Mouse (Mus musculus) NIH3T3 (cell line): ENCODE data around the gene Fbll1.
"Not testable (repeated sequence)": the region's sequence is repeated elsewhere in the genome, so short reads cannot be mapped to it uniquely, and the experiment has no call there.

ENCODE experiments used
- DNase-seq: peaks from one replicate; pipeline ENCODE4 v3.0.0-alpha.2; 2012; ENCODE audit warnings: low read depth

Gene Fbll1

DNA sequence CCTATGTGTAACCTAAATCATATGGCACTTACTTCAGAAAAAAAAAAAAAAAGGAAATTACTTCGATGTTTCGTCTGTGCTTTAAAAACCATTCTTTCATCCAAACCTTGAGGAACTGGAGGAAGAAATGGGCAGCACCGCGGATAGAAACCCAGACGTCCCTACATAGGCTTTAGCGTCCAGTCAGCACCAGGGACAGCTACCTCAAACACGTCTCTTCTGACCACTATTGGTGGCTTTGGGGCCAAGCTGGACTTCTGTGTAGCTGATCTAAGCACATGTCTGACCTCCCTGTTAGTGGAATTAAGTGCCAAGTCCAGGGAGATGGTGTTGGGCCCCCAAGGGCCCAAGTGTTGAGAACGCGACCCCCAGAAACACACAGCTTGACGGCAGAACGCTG lies at the start of gene Fbll1:
Gene Fbll1, minus strand, starts transcription at position 11 of the 400 bp plus-strand sequence.
- peak; percentile 71 for DNase-seq

DNA sequence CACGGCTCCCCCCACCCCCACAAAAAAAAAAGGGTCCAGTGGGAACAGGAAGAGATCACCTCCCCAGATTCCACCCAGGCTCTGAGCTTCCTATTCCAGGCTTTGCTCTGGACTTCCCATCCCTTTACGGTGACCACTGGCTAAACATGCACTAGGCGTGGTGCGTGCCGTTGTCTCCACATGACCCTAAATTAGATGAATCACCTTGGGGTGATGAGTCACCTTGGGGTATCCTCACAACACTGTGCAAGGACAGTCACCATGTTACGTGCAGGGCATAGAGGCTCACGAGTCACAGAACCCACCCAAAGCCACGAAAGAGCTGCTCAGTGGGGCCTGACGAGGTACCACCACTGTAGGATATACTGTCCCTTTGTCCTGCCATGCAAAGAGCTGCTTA lies 45.6 kb upstream of the Fbll1 start:
- peak; percentile 61 for DNase-seq

DNA sequence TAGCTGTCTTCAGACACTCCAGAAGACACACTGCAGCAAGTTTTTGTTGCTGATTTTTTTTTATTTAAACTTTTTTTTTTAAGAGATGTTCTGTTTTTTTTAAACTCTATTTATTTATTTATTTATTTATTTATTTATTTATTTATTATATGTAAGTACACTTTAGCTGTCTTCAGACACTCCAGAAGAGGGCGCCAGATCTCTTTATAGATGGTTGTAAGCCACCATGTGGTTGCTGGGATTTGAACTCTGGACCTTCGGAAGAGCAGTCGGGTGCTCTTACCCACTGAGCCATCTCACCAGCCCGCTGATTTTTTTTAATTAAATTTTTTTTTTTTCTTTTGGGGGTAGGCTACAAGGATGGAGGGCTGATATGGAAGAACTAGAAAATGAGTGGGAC lies 43.9 kb upstream of the Fbll1 start:
- DNase-seq: peak; percentile 34

DNA sequence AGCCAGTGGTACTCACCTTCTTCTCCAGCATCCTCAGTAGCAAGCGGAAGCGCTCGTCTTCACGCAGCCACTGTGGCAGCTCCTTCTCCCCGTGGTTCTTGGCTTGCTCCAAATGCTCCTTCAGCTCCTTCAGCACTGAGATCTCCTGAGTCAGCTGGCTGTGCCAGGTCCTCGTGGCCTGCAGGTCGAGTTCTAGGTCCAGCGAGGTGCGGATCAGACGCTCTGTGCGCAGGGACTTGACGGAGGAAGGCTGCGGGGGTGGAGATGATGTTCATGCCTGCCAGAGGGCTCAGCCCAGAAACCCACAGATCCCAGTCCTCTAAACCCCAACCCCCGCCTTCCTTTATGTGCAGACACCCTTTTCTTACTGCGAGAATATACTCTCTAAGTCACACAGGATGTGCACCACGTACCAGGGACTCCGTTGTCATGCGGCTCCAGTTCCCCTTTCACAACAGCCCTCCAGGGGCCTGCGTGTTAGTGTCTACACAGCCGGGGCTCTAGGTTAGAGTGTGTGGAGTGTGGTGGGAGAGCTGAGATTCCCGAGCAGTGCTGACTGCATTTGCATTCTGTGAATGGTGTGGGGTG lies 43.1 kb upstream of the Fbll1 start:
- no peak for DNase-seq

DNA sequence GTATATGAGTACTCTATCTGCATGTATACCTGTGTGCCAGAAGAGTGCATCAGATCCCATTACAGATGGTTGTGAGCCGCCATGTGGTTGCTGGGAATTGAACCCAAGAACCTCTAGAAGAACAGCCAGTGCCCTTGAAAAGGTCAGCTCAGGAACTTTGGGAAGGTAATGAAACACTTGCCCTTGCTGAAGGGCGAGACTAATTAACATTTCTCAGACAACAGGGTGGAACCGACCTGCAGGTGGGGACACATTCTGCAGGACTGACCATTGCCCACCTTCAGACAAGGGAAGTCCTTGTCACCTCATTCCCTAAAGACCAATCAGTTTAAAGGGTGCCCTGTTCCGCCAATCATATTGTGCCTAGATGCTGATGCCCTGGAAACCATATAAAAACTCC lies 42.1 kb upstream of the Fbll1 start:
- not testable (repeated sequence) for DNase-seq

DNA sequence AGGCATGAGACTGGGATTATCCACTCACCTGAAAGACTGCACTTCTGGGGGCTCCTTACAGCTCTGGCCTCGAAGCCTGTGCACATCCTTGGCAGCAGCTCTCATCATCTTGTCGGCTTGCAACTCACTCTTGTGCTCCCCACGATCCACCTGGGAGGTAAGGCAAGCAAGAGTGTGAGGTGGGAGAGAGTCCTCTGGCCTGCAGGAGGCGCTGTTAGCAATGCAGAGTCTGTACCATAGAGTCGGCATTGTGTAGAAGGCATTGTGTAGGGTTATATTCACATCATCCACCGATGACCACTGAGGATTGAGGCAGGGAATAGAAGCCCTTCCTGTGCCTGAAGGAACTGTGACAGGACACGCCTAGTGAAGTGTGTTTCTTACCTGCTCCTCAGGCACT lies 41.6 kb upstream of the Fbll1 start:
- DNase-seq: peak; percentile 29

DNA sequence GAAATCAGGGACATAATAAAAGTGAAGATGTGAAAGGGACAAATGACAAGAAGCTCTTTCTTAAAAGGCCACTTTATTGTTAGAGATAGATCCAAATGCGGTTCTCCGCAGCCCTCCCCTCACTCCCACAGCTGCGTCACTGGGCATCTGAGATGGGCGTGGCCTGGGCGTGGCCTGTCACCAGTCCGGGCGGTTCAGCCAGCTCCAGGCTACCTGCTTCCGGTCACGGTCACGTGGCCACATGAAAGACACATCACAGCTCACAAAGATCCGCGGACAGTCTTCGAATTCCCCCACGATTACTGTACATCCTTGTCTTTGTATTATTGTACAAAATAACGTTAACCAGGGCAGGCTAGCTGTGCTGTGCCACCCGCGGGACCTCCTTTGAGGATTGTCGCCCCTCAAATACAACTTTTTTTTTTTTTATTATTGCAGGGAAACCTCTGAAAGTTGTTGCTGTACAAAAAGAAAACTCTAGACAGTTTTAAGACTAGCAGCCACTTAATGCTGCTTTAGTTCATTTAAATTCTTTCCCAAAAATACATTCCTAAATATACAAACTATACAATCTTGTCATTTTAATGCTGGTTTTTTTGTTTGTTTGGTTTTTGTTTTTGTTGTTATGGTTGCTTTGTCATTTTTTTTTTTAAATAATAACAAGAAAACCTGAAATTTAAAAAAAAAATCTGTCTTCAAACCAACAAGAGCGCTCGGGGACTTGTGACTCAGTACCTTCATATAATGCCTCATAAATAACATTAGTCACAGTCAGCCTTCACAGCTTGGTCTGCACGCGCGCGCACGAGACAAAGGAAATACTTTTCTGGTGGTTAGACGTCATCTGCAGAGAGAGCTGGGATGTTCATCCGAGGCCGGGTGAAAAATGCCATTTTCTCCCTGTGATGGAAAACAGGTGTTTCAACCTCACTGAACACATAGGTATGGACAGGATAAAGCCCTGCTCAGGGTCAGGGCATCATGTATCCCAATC lies 40.0 kb upstream of the Fbll1 start:
- DNase-seq: peak; percentile 93

DNA sequence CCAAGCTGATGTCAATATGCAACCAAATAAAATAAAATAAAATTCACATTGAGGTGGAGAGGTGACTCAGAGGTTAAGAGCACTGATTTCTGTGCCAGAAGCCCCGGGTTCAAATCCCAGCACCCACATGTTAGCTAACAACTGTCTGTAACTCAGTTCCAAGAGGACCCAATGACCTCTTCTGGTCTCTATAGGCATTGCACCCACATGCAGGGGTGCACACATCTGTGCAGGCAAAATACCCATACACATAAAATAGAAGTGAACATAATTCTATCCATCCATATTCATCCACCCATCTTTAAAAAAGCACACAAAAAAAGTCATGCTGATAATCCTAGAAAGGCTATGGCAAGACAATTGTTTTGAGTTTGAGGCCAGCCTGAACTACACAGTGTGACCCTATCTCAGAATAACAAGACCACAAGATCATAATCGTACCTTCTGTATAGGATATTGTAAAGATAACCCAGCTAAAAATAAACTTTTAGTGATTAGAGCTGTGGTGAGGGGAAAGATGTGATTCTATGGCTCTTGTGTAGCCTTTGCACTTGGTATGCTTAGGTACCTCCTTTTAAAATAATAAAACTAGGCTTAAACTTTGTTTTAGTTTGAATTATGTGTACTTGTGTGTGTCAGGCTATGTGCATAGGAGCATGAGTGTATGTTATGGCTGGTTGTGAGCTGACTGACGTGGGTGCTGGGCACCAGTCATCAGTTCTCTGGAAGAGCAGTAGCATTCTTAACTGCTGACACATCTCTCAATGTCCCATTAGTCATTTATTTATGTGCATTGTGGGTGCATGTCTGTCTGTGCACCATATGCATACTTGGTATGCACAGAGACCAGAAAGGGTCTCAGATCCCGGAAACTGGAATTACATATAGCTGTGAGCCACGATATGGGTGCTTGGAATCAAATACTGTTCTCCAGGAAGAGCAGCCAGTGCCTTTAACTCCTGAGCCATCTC lies 38.8 kb upstream of the Fbll1 start:
- peak; percentile 81 for DNase-seq

DNA sequence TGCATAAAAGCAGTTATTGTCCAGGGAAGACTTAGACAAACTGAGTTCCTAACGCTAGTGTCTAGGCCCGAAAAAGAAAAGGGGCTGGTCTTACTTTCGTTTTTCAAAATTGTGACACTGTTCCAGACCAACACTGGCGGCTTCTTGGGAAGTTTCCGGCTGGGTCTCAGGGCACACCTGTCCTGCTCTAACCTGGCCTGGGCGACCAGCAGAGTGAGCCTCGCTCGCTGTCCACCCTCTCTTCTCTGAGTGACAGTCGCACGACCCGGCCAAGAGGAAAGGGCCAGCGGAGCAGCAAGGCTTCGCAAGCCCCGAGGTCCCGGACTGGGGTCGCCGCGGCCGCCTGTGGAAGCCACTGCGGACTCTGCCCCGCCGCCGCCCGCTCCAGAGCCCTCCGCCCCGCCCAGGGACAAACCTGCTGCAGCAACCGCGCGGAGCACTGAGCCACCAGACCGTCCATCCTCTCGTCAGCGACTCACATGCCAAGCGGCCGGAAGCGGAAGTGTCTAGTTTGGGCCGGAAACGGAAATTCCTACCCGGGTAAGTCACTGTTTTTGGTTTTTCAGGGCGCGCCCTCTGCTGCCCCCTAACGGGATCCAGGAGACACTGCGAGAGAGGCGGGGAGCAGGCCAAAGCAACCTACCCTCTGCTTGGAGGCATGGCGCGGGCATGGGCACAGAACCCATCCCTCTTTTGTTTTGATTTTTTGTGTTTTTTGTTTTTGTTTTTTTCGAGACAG lies 35.5 kb upstream of the Fbll1 start, which contains the start of gene Rars:
Gene Rars, minus strand, starts transcription at position 485 of the 739 bp plus-strand sequence.
- peak; percentile 97 for DNase-seq

DNA sequence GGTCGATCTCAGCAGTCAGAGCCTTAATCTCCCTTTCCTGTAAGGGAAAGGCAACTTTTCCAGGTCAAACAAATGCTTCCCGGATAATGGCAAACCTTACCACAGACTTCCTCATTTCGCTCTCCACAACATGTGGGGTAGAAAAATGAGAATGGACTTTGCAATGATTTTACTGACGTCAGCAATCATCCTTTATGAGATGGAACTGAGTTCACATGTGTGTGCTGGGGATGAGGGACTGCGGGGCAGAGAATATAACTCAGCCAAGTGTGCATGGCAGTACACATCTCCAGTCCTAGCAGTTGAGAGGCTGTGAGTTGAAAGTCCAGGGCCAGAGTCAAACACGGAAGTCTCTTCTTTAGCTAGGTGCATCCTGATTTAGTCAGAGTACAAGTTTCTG lies 34.6 kb upstream of the Fbll1 start:
- no peak for DNase-seq

DNA sequence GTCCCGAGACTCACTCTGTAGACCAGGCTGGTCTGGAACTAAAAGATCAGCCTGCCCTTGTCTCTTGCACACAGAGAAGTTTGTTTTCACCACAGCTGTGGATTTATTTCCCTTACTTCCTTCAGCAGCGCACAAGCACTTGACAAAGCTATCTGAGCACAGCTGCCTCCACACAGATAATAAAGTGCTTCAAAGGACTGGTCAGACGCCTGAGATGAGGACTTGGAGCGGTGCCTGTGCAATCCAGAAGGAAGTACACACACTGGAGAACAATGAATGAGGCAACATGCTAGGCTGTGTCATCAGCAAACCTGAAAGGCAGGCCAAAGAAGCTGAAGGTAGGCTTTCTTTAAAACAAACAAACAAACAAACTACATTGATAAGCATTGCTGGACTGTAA lies 33.5 kb upstream of the Fbll1 start:
- peak; percentile 25 for DNase-seq

DNA sequence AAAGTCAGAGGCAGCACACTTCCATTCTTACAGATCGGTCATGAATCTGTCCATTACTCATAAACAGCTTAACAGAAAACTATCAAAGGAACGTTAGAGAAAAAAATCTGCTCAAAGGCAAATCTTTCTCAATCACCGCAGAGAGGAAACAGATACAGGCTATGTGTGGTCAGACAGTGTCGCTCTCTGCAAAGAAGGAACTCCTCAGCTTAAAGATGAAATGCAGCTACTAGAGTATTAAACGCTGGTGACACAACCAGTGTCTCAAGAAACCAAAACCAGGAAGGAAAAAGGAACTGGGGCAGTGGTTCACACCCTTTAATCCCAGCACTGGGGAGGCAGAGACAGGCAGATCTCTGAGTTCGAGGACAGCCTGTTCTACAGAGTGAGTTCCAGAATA lies 29.0 kb upstream of the Fbll1 start:
- no peak for DNase-seq

DNA sequence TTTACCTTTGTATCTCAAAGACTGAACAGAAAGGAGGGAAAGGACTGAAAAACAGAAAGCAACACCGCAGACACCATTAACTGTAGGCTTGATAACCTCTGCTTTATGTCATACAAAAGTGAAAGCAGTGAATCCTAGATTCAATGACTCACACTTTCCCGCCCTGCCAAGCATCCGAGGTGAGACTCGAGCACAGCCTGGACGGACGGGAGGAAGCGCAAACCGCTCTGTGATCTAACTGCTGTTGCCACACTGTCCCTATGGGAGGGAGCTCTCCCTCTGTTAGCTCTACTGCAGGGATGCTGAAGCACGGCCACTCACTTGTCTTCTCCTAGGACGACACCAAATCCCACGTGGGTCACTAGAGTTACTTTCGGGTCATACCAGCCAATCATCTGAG lies 17.6 kb upstream of the Fbll1 start:
- DNase-seq: no peak

DNA sequence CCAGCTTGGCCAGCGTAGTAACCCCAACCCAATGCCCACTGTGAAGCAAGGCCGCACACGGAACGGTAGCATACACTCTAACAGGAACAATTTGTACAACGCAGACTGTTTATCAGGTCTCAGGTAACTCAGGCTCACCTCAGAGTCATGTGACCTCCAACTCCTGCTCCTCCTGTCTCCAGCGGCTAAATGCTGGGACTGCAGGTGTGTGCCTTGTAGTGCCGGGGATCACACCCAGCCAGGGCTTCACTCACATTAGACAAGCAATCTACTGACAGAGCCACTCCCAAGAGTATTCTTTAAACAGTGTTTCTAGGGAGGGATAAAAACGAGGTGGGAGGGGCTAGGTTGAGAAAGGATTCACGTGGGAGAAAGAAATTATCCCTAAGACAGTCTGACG lies 12.8 kb upstream of the Fbll1 start:
- no peak for DNase-seq

DNA sequence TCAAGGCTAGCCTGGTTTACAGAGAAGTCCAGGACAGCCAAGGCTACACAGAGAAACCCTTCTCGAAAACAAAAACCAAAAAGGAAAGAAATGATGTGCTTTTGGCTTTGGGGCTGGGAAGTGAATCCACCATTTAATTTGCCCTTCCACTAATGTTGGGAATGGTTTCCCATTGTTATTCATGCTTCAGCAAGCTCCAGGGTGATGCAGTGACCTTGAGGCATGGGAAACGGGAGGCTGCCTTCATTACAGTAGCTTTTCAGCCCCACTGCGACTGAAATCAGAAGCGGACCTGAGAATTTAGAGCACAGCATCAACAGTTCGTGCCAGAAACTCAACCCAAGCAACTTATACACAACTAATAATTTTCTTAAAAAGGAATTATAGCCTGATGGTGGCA lies 2.6 kb upstream of the Fbll1 start:
- no peak for DNase-seq

DNA sequence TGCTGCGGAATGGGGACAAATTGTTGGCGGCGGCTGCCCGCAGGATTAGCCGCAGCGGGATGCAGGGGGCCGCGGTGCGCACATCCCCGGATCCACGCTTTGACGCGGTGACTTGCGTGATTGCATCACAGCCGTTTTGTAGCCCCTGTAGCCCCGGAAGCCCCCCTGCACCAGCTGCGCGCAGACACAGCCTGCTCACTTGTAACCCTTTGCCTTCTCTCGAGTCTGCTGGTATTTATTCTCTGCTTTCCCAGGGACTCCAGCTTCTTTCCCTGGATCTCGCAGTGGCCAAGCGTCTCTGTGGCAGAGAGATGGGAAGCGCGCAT lies 226 bp downstream of the Fbll1 start:
- DNase-seq: no peak

DNA sequence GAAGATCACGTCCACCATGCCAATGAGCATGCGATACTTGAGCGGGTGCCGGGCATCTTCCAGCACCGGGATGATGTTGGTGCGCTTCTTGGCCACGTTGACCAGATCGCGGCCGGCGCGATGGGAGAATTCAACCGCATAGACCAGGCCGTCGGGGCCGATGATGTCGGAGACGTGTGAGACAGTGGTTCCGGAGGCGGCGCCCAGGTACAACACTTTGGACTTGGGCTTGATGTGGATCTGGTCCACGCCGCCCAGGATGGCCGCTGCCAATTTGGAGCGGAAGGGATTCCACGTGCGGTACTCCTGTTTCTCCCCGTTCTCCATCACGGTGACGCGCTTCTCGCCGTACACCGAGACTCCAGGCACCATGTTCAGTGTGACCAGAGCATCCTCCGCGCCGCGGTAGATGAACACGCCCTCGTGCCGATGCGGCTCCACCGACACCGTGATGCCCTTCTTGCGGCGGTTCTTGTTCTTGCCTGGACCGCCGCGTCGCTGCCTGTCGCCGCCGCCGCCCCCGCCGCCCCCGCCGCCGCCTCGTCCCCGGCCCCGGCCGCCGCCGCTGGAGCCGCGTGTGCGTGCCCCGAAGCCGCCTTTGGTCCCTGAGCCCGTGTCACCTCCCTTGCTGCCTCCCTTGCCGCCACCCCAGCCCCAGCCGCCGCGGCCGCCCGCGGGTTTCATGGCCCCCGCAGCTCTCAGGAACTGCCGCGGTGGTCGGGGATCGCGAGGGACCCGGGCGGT lies 761 bp downstream of the Fbll1 start:
- DNase-seq: no peak

DNA sequence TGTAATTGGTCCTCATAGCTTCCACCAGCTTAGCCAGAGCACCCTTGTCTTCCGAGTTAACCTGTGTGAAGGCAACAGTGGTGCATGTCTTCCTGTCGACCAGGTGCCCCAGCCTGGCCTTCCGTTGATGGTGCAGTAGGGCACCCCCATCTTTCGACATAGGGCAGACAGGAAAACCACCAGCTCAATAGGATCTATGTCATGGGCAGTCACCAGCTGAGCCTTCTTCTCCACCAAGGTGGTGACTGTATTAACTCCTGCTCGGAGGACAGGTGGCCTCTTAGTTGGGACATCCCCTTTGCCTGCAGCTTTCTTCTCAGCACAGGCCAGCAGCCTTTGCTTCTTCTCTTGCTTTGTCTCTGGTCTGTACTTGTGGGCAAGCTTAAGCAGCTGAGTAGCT lies 5.9 kb downstream of the Fbll1 start:
- DNase-seq: not testable (repeated sequence)

DNA sequence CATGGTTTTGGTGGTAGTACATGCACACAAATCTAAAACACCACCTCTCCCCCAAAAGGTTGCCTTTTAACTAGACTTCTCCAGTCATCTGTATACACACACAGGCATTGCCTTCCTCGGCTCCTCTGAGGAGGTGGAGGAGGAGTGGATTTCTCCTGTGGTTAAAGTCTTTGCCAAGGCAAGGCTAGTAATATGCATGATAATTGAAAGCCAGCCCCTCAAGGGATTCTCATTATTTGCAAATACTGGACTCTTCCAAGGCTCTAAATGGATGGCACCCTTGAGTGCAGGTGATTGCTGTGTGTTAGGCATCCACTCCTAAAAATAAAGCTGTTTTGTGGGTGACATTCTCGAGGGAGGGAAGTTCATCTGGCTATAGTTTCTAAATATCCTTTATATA lies 10.2 kb downstream of the Fbll1 start:
- no peak for DNase-seq

DNA sequence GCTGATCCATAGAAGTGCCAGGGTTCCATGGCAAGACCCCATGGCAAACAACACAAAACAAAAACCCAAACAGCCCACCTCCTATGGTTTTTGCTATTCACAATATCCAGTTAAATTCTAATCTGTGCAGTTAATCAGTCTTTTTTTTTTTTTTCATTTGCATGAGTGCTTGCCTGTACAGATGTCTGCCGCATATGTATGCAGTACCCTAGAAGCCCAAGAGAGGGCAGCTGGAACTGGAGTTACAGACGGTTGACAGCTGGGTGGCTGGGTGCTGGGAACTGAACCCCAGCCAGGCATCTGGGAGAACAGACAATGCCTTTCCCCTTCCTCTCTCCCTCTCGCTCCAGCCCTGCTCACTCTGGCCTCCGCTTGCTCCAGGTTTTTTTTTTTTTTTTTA lies 14.1 kb downstream of the Fbll1 start:
- DNase-seq: no peak

DNA sequence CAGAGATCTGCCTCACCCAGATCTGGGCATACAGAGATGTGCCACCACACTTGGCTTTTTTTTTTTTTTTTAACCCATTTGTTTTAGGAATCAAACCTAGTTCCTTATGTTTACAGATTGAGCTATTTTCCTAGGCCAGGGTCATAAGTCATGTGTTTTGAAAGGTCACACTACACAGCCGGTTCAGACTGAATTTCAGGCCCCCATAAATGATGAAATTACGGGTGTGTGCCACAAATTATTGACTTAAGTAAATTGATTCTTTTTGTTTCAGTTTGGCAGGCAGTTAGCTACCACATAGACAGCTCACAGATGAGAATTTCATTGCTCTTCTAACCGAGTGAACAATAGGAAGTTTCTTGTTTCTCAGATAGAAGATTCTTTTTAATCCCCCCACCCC lies 14.7 kb downstream of the Fbll1 start:
- no peak for DNase-seq
